Mouse (Mus musculus): ENCODE measurements around the gene Git1.

DNA sequence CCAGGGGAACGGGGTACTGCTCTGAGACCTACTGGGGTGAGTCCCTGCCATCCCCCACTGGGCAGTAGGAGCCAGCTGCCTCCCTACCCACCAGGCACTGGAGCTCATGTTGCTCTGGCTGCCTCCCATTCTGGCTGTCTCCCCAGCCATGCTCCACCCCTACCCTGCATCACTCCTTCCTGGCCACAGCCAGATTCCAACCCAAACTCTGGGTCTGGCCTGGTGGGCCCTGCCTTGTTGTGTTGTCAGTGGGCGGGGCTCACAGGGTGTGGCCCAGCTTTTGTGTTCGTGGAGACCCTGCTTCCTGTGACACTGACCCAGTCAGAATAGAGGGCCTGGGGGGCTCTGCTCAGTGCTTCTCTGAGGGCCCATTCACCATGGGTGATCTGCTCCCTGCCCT lies 10.1 kb downstream of the Git1 start:
- TF ChIP-seq CTCF (IDR thresholded peaks at IDR 0.05; ENCODE audit: extremely low read depth, insufficient read depth, insufficient read length, insufficient replicate concordance) (no peak), POLR2A (IDR thresholded peaks at IDR 0.05; ENCODE audit: low read depth, low read length) (no peak)
